Mouse (Mus musculus): ENCODE data around the gene Nsrp1.
"Not testable (repeated sequence)": the region's sequence is repeated elsewhere in the genome, so short reads cannot be mapped to it uniquely, and the experiment has no call there.

The Nsrp1 gene

GRCm38 (mm10) chr11:77078273-77079134 is at the start of gene Nsrp1:
Nsrp1 (minus strand) TSS chr11:77078435.
- peak; percentile 72 for DNase-seq (ENCODE audit: low spot score)

- DNase-seq (ENCODE audit: low spot score): no peak
Observed at GRCm38 (mm10) chr11:77111141-77111540, 32.9 kb upstream of the Nsrp1 start.

- no peak for DNase-seq (ENCODE audit: low spot score)
Observed at GRCm38 (mm10) chr11:77108442-77108841, 30.2 kb upstream of the Nsrp1 start.

GRCm38 (mm10) chr11:77107872-77108271 is 29.6 kb upstream of the Nsrp1 start:
- DNase-seq (ENCODE audit: low spot score): not testable (repeated sequence)

- no peak for DNase-seq (ENCODE audit: low spot score)
Observed at GRCm38 (mm10) chr11:77106961-77107360, 28.7 kb upstream of the Nsrp1 start.

- peak; percentile 50 for DNase-seq (ENCODE audit: low spot score)
Observed at GRCm38 (mm10) chr11:77100137-77100937, 22.1 kb upstream of the Nsrp1 start.

- DNase-seq (ENCODE audit: low spot score): no peak
Observed at GRCm38 (mm10) chr11:77098332-77098972, 20.2 kb upstream of the Nsrp1 start.

GRCm38 (mm10) chr11:77096991-77097390 is 18.8 kb upstream of the Nsrp1 start:
- DNase-seq (ENCODE audit: low spot score): no peak

- DNase-seq (ENCODE audit: low spot score): no peak
Observed at GRCm38 (mm10) chr11:77096581-77096980, 18.3 kb upstream of the Nsrp1 start.

GRCm38 (mm10) chr11:77095206-77095605 is 17.0 kb upstream of the Nsrp1 start:
- no peak for DNase-seq (ENCODE audit: low spot score)

GRCm38 (mm10) chr11:77094136-77094535 is 15.9 kb upstream of the Nsrp1 start:
- no peak for DNase-seq (ENCODE audit: low spot score)

- no peak for DNase-seq (ENCODE audit: low spot score)
Observed at GRCm38 (mm10) chr11:77093208-77093607, 15.0 kb upstream of the Nsrp1 start.

- no peak for DNase-seq (ENCODE audit: low spot score)
Observed at GRCm38 (mm10) chr11:77089162-77089561, 10.9 kb upstream of the Nsrp1 start.

- DNase-seq (ENCODE audit: low spot score): no peak
Observed at GRCm38 (mm10) chr11:77087004-77087403, 8.8 kb upstream of the Nsrp1 start.

- DNase-seq (ENCODE audit: low spot score): no peak
Observed at GRCm38 (mm10) chr11:77084001-77084682, 5.9 kb upstream of the Nsrp1 start.

GRCm38 (mm10) chr11:77079361-77079760 is 1.1 kb upstream of the Nsrp1 start:
- no peak for DNase-seq (ENCODE audit: low spot score)

- no peak for DNase-seq (ENCODE audit: low spot score)
Observed at GRCm38 (mm10) chr11:77077792-77078191, 443 bp downstream of the Nsrp1 start.

GRCm38 (mm10) chr11:77077331-77077730 is 904 bp downstream of the Nsrp1 start:
- DNase-seq (ENCODE audit: low spot score): not testable (repeated sequence)

- no peak for DNase-seq (ENCODE audit: low spot score)
Observed at GRCm38 (mm10) chr11:77070721-77071120, 7.5 kb downstream of the Nsrp1 start.

- DNase-seq (ENCODE audit: low spot score): no peak
Observed at GRCm38 (mm10) chr11:77068825-77069224, 9.4 kb downstream of the Nsrp1 start.

GRCm38 (mm10) chr11:77063406-77063805 is 14.8 kb downstream of the Nsrp1 start:
- no peak for DNase-seq (ENCODE audit: low spot score)

GRCm38 (mm10) chr11:77061951-77062350 is 16.3 kb downstream of the Nsrp1 start:
- DNase-seq (ENCODE audit: low spot score): no peak
